Mouse (Mus musculus) heart, embryonic 14.5 days (tissue): ENCODE measurements around the gene Nxf1. TPM values are rescaled to one million over a fixed set of nuclear protein-coding genes. Genes with fewer than 3 reads are reported as not detected.
"Not testable (repeated sequence)": the region's sequence is repeated elsewhere in the genome, so short reads cannot be mapped to it uniquely, and the experiment has no call there.

Experiments
- ATAC-seq: fragments of 200-750 bp; cut with Nextera tagmentation; 2 replicates; pipeline ENCODE4 v1.8.0; 2017; ENCODE audit warnings: low read depth, moderate TSS enrichment; ENCODE audit not compliant: insufficient number of reproducible peaks, insufficient read depth, low FRiP score
- H3K27ac ChIP-seq, 2 experiments: fragments of 200-500 bp in 1 of 2; fragments of 300-500 bp in 1 of 2; sonication (generic) in 1 of 2; replicated peaks in 1 of 2; 2 replicates each; pipeline ENCODE4 v1.5.1; 2012 to 2014; ENCODE audit warnings: low read depth in 2 of 2, low read length in 2 of 2, control low read depth in 1 of 2, mild to moderate bottlenecking in 1 of 2, mixed read lengths in 1 of 2; ENCODE audit not compliant: control insufficient read depth in 1 of 2, insufficient read depth in 1 of 2
- H3K27me3 ChIP-seq: fragments of 300-500 bp; sonication (generic); 2 replicates; pipeline ENCODE4 v1.6.1; 2014; ENCODE audit warnings: mild to moderate bottlenecking, low read length, control low read depth; ENCODE audit not compliant: control insufficient read depth, insufficient read depth
- H3K36me3 ChIP-seq: fragments of 300-500 bp; sonication (generic); 2 replicates; pipeline ENCODE4 v1.6.1; 2014; ENCODE audit warnings: mild to moderate bottlenecking, control low read depth, low read length, mixed read lengths; ENCODE audit not compliant: control insufficient read depth, insufficient read depth
- H3K4me1 ChIP-seq, 2 experiments: fragments of 200-500 bp in 1 of 2; fragments of 300-500 bp in 1 of 2; sonication (generic) in 1 of 2; 2 replicates each; pipeline ENCODE4 v1.6.1; 2012 to 2014; ENCODE audit warnings: low read length in 2 of 2, control low read depth in 1 of 2, mixed read lengths in 1 of 2; ENCODE audit not compliant: control insufficient read depth in 2 of 2, insufficient read depth in 2 of 2
- H3K4me2 ChIP-seq: fragments of 300-500 bp; sonication (generic); 2 replicates; pipeline ENCODE4 v1.6.1; 2014; ENCODE audit warnings: mild to moderate bottlenecking, low read length
- H3K4me3 ChIP-seq, 2 experiments: fragments of 200-500 bp in 1 of 2; fragments of 300-500 bp in 1 of 2; sonication (generic) in 1 of 2; 2 replicates each; pipeline ENCODE4 v1.5.1; 2012 to 2014; ENCODE audit warnings: low read length in 2 of 2, mild to moderate bottlenecking in 2 of 2, control low read depth in 1 of 2, low read depth in 1 of 2, moderate library complexity in 1 of 2; ENCODE audit not compliant: control insufficient read depth in 1 of 2, insufficient read depth in 1 of 2
- H3K9ac ChIP-seq: fragments of 300-500 bp; sonication (generic); 2 replicates; pipeline ENCODE4 v1.6.1; 2014; ENCODE audit warnings: mild to moderate bottlenecking, low read length
- H3K9me3 ChIP-seq: fragments of 300-500 bp; sonication (generic); 2 replicates; pipeline ENCODE4 v1.6.1; 2016; ENCODE audit warnings: low read length, control low read depth; ENCODE audit not compliant: control insufficient read depth
- WGBS: fragments of 180-500 bp; shearing (Covaris S2); extraction: QIAGEN DNeasy Blood & Tissue Kit; methylation state at CpG from one replicate; pipeline ENCODE4 v1.1.7; 2014; 5-methylcytosine and 5-hydroxymethylcytosine counted together
- polyA plus RNA-seq: library from polyadenylated mRNA; unstranded; fragments of >200 nt; fragmentation: Nextera tagmentation; extraction: Ambion mirVana; gene quantifications from 2 replicates; pipeline ENCODE4 v1.2.1, GENCODE M21; 2014

Nxf1 gene
- polyA plus RNA-seq, 1 experiment from 2014 or later = 105 TPM

DNA sequence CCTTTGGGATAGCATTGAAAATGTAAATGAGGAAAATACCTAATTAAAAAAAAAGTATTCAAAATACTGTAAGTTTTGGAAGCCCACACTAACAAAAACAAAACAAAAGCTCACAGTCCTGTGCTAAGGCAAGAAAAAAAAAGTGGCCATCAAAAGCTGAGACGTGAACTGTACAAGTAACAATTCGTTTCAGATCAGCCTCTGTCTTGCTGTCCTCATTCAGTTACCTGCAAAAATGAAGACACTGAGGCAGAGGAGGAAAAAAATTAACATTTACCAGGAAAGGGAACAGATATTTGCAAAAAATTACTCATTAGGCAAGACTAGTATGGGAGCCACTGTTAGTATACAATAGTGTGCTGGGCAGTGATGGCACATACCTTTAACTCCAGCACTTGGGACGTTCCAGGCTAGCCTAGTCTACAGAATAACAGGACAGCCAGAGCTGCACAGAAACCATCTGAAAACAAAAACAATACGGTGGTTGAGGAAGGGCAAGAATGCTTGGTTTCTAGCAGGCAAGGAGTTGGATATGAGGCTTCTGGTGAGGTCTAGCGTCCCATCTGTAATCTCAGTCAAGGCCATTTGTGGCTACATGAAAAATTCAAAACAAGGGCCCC lies 29.3 kb upstream of the Nxf1 start:
- no peak overlapping the region for H3K9ac ChIP-seq

DNA sequence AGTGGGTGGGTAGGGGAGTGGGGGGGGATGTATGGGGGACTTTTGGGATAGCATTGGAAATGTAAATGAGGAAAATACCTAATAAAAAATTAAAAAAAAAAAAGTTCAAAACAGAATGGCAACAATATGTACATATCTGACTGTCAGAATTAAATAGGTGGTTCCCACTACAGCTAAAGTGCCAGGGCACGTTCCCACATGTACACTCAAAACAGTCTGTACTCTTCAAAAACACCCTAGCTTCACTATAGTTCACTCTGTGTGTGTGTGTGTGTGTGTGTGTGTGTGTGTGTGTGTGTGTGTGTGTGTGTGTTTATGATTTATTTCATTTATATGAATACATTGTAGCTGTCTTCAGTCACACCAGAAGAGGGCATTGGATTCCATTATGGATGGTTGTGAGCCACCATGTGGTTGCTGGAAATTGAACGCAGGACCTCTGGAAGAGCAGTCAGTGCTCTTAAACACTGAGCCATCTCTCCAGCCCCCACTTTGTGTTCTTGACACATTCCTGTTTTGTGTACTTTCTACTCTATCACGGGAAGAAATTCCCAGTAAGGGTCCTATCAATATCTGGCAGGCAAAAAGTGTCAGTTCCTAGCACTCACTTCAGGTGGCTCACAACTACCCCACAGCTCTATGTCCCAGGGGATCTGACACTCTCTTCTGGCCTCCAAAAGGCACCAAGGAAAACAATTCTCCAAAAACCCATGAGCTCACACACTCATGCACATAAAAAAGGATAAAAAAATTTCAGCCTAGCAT lies 28.4 kb upstream of the Nxf1 start:
- H3K9ac ChIP-seq, H3K27ac ChIP-seq, ATAC-seq, H3K27me3 ChIP-seq, H3K4me3 ChIP-seq, H3K9me3 ChIP-seq, H3K4me2 ChIP-seq: not testable (repeated sequence)
- Histone ChIP-seq H3K36me3 (peaks cover 30% of the 10 kb centered on the region), H3K4me1 (peaks cover 0 to 17% of the 10 kb centered on the region in 2 experiments; a peak in 3 of 4 replicates)
- 45% methylated on average over 3 of the region's 3 CpGs for WGBS

More for the DNA sequence above, 29.3 kb upstream of the Nxf1 start:
- no peaks in the 10 kb centered on the region for H3K9me3 ChIP-seq
- 26% methylated on average over 5 of the region's 5 CpGs for WGBS
- H3K36me3 ChIP-seq = peaks cover 30% of the 10 kb centered on the region
- H3K27ac ChIP-seq = no peak overlapping the region; a peak in 1 of 4 replicates
- H3K27me3 ChIP-seq = no peaks in the 10 kb centered on the region
- no peak overlapping the region for H3K4me2 ChIP-seq
- no peak overlapping the region for H3K4me3 ChIP-seq
- ATAC-seq = no peak
- peaks cover 0 to 17% of the 10 kb centered on the region in 2 experiments; a peak in 3 of 4 replicates for H3K4me1 ChIP-seq

DNA sequence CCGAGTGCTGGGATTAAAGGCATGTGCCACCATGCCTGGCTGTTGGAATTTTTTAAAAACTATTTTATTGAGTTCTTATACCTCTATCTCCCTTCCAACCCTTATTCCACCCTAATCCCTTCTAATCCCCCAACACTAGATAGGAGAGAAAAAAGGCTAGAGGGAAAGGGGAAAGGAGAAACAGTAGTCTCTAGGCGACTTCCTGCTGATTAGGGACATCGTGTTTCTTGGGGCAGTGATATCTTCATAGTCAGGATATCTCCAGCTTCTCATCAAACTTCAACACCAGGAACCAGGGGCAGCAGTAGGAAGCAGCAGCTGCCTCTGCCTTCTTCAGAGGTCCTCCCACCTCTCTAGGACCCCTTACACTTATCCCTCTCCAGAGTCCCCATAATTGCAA lies 22.5 kb upstream of the Nxf1 start:
- WGBS = 44% methylated on average over 3 of the region's 3 CpGs
- no peak overlapping the region for H3K27ac ChIP-seq
- peaks cover 0 to 9% of the 10 kb centered on the region in 2 experiments; a peak in 2 of 4 replicates for H3K4me1 ChIP-seq
- no peaks in the 10 kb centered on the region for H3K27me3 ChIP-seq
- H3K9ac ChIP-seq = no peak overlapping the region
- peaks cover 20% of the 10 kb centered on the region for H3K36me3 ChIP-seq
- no peak for ATAC-seq
- no peak overlapping the region for H3K4me3 ChIP-seq
- no peak overlapping the region for H3K4me2 ChIP-seq
- no peaks in the 10 kb centered on the region for H3K9me3 ChIP-seq

DNA sequence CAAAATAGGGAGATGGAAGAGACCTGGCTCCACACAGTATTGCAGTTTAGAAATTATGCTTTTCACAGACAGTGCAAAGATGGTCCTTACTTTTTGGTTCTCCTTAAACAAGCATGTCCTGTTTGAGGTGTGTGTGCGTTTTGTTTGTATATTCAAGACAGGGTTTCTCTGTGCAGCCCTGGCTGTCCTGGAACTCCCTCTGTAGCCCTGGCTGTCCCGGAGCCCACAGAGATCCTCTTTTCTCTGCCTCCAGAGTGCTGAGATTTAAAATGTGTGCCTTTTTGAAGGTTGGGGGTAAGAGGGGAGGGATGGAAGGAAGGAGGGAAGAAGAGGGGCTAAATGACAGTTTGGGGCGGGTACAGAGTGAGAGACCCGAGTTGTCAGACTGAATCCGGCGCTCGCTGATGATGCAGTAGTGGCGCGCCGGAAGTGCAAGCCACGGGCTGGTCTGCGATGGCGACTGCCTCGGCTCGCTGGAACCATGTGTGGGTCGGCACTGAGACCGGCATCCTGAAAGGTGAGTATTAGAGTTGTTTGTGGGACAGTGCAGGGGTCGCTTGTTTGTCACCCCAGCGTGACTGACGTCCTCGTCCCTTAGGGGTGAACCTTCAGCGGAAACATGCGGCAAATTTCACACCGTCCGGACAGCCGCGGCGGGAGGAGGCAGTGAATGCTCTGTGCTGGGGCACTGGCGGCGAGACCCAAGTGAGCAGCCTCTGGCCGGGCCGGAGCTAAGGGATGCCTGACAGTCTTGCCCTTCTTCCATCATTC lies 21.3 kb upstream of the Nxf1 start, which contains the start of gene Wdr74:
Wdr74 (plus strand) TSS at position 439 of the 771 bp plus-strand sequence.
- 1% methylated on average over 32 of the region's 32 CpGs for WGBS
- Histone ChIP-seq H3K4me1 (peaks cover 1 to 11% of the 10 kb centered on the region in 2 experiments; a peak in 3 of 4 replicates), H3K4me2 (peak within 1 kb of the TSS; percentile 95), H3K27me3 (no peaks in the 10 kb centered on the region), H3K9ac (peak within 1 kb of the TSS; percentile 87), H3K36me3 (peaks cover 32% of the 10 kb centered on the region), H3K9me3 (no peaks in the 10 kb centered on the region), H3K27ac (peak within 1 kb of the TSS; percentile 42 to 76), H3K4me3 (peak within 1 kb of the TSS; percentile 65 to 93)
- peak; percentile 84 for ATAC-seq

DNA sequence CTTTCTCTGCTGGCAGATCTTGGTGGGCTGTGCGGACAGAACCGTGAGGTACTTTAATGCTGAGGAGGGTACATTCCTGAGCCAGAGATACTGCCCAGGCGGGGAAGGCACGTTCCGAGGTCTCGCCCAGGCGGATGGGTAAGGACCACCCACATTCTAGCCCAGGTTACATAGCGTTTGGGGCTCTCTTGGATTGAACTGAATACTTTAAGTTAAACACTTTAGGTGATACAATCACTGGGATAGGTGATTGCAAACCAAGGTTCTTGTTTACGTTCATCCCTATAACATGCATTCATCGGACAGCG lies 20.8 kb upstream of the Nxf1 start:
- H3K27me3 ChIP-seq = no peaks in the 10 kb centered on the region
- H3K4me1 ChIP-seq = peaks cover 5 to 15% of the 10 kb centered on the region in 2 experiments; a peak in 3 of 4 replicates
- peak overlapping the region; percentile 87 for H3K9ac ChIP-seq
- H3K9me3 ChIP-seq = no peaks in the 10 kb centered on the region
- H3K4me2 ChIP-seq = peak overlapping the region; percentile 95
- peaks cover 34% of the 10 kb centered on the region for H3K36me3 ChIP-seq
- H3K27ac ChIP-seq = peak overlapping the region in 1 of 2 experiments; percentile 76; a peak in 3 of 4 replicates
- ATAC-seq = 0 out of 2 replicates have a peak, but pooled peaks have one; percentile 1
- WGBS = 3% methylated on average over 11 of the region's 11 CpGs
- peak overlapping the region; percentile 65 to 93 for H3K4me3 ChIP-seq

DNA sequence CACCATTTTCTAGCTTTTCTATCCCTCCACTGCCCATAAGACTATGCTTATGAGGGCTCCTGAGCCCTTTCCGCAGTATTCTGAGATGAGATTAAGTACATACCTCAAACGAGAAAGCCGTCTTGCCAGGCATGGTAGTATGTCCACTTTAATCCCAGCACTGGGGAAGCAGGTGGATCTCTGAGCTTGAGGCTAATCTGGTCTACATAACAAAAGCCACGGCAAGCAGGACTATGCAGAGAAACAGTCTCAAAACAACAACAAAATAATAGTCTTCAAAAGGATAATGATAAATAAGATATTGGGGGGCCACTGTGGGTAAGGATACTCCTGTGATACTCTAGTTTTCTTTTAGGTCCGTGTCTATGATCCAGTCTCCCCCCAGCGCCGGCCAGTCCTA lies 18.0 kb upstream of the Nxf1 start:
- Histone ChIP-seq H3K9ac (no peak overlapping the region), H3K9me3 (no peaks in the 10 kb centered on the region), H3K4me1 (peaks cover 8 to 26% of the 10 kb centered on the region in 2 experiments), H3K27ac (no peak overlapping the region), H3K36me3 (peaks cover 46% of the 10 kb centered on the region), H3K4me2 (no peak overlapping the region), H3K27me3 (no peaks in the 10 kb centered on the region), H3K4me3 (no peak overlapping the region)
- WGBS = 84% methylated on average over 7 of the region's 7 CpGs
- no peak for ATAC-seq

DNA sequence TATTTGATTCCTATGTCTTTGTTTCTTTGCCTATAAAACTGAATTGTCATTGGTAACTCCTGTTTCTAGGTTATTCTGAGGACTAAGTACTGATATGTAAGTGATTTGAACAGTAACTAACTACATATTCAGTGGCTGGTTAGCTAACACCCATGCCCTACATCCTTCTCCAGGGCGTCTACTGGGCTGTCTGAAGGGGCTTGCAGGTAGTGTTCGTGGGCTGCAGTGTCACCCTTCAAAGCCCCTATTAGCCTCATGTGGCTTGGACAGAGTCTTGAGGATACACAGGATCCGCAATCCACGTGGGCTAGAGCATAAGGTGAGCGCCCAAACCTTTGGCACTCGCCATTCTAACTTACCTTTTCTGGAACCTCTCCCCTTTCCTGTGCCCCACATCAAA lies 17.2 kb upstream of the Nxf1 start:
- no peak overlapping the region for H3K4me3 ChIP-seq
- no peak overlapping the region for H3K4me2 ChIP-seq
- H3K27me3 ChIP-seq = no peaks in the 10 kb centered on the region
- no peaks in the 10 kb centered on the region for H3K9me3 ChIP-seq
- peaks cover 53% of the 10 kb centered on the region for H3K36me3 ChIP-seq
- H3K27ac ChIP-seq = no peak overlapping the region
- H3K4me1 ChIP-seq = peaks cover 8 to 26% of the 10 kb centered on the region in 2 experiments
- WGBS = 89% methylated on average over 6 of the region's 6 CpGs
- ATAC-seq = no peak
- no peak overlapping the region for H3K9ac ChIP-seq
